Mouse (Mus musculus) midbrain, embryonic 12.5 days (tissue): ENCODE measurements at regions not wholly inside any gene's neighbourhood (a gene's known extent, or its start where the extent isn't known, plus 50 kb on each side); places are given as distances from the start of the nearest gene placed in this dataset.

ENCODE experiments used
- ATAC-seq: fragments of 200-750 bp; cut with Nextera tagmentation; 2 replicates; pipeline ENCODE4 v1.8.0; 2017; ENCODE audit warnings: low read depth, moderate TSS enrichment, moderate library complexity; ENCODE audit not compliant: low FRiP score
- H3K27ac ChIP-seq: fragments of 300-500 bp; sonication (generic); replicated peaks from 2 replicates; pipeline ENCODE4 v1.5.1; 2016; ENCODE audit warnings: mild to moderate bottlenecking
- H3K27me3 ChIP-seq: fragments of 300-500 bp; sonication (generic); 2 replicates; pipeline ENCODE4 v1.6.1; 2016; ENCODE audit warnings: mild to moderate bottlenecking
- H3K36me3 ChIP-seq: fragments of 300-500 bp; sonication (generic); 2 replicates; pipeline ENCODE4 v1.6.1; 2016
- H3K4me1 ChIP-seq: fragments of 300-500 bp; sonication (generic); 2 replicates; pipeline ENCODE4 v1.6.1; 2016
- H3K4me2 ChIP-seq: fragments of 300-500 bp; sonication (generic); replicated peaks from 2 replicates; pipeline ENCODE4 v1.6.1; 2016; ENCODE audit warnings: mild to moderate bottlenecking, moderate library complexity
- H3K4me3 ChIP-seq: fragments of 300-500 bp; sonication (generic); 2 replicates; pipeline ENCODE4 v1.5.1; 2016; ENCODE audit warnings: mild to moderate bottlenecking
- H3K9ac ChIP-seq: fragments of 300-500 bp; sonication (generic); replicated peaks from 2 replicates; pipeline ENCODE4 v1.6.1; 2016; ENCODE audit warnings: mild to moderate bottlenecking, moderate library complexity
- H3K9me3 ChIP-seq: fragments of 300-500 bp; sonication (generic); 2 replicates; pipeline ENCODE4 v1.6.1; 2016; ENCODE audit warnings: mild to moderate bottlenecking
- WGBS: fragments of 180-500 bp; shearing (Covaris S2); methylation state at CpG from one replicate; pipeline ENCODE4 v1.1.7; 2016; 5-methylcytosine and 5-hydroxymethylcytosine counted together

- Histone ChIP-seq H3K27me3 (no peaks in the 10 kb centered on the region), H3K4me3 (no peak overlapping the region), H3K36me3 (no peaks in the 10 kb centered on the region), H3K4me2 (no peak overlapping the region), H3K27ac (no peak overlapping the region), H3K9ac (no peak overlapping the region), H3K4me1 (no peaks in the 10 kb centered on the region), H3K9me3 (no peaks in the 10 kb centered on the region)
- 75% methylated on average over 2 of the region's 2 CpGs for WGBS
- no peak for ATAC-seq
These were observed 147.7 kb upstream of the Akirin2 start for GRCm38 (mm10) chr4:34403061-34403460.

- no peak for ATAC-seq
- no peaks in the 10 kb centered on the region for H3K4me1 ChIP-seq
- H3K27ac ChIP-seq, result no peak overlapping the region
- no peak overlapping the region for H3K4me3 ChIP-seq
- no peak overlapping the region for H3K9ac ChIP-seq
- H3K36me3 ChIP-seq, result no peaks in the 10 kb centered on the region
- WGBS, result 83% methylated on average over 3 of the region's 3 CpGs
- H3K4me2 ChIP-seq, result no peak overlapping the region
- no peaks in the 10 kb centered on the region for H3K9me3 ChIP-seq
- no peaks in the 10 kb centered on the region for H3K27me3 ChIP-seq
These were observed 143.6 kb upstream of the Akirin2 start for GRCm38 (mm10) chr4:34407181-34407580.

- no peak for ATAC-seq
- no peaks in the 10 kb centered on the region for H3K4me1 ChIP-seq
- H3K4me2 ChIP-seq, result no peak overlapping the region
- H3K9me3 ChIP-seq, result no peaks in the 10 kb centered on the region
- no peaks in the 10 kb centered on the region for H3K27me3 ChIP-seq
- H3K36me3 ChIP-seq, result no peaks in the 10 kb centered on the region
- no peak overlapping the region for H3K4me3 ChIP-seq
- no peak overlapping the region for H3K27ac ChIP-seq
- 85% methylated on average over 6 of the region's 6 CpGs for WGBS
- H3K9ac ChIP-seq, result no peak overlapping the region
These were observed 129.8 kb upstream of the Akirin2 start for GRCm38 (mm10) chr4:34420970-34421369.

- no peak overlapping the region for H3K4me2 ChIP-seq
- ATAC-seq, result no peak
- H3K27me3 ChIP-seq, result no peaks in the 10 kb centered on the region
- no peaks in the 10 kb centered on the region for H3K4me1 ChIP-seq
- no peak overlapping the region for H3K9ac ChIP-seq
- no peaks in the 10 kb centered on the region for H3K36me3 ChIP-seq
- WGBS, result 81% methylated on average over 2 of the region's 2 CpGs
- H3K4me3 ChIP-seq, result no peak overlapping the region
- H3K27ac ChIP-seq, result no peak overlapping the region
- H3K9me3 ChIP-seq, result no peaks in the 10 kb centered on the region
These were observed 126.5 kb upstream of the Akirin2 start for GRCm38 (mm10) chr4:34424131-34424646.

GRCm38 (mm10) chr4:34429003-34429402, 121.7 kb upstream of the Akirin2 start:
- WGBS, result 73% methylated on average over 4 of the region's 4 CpGs
- no peak overlapping the region for H3K4me2 ChIP-seq
- no peaks in the 10 kb centered on the region for H3K27me3 ChIP-seq
- no peak for ATAC-seq
- H3K36me3 ChIP-seq, result no peaks in the 10 kb centered on the region
- H3K27ac ChIP-seq, result no peak overlapping the region
- H3K4me1 ChIP-seq, result no peaks in the 10 kb centered on the region
- no peak overlapping the region for H3K4me3 ChIP-seq
- no peaks in the 10 kb centered on the region for H3K9me3 ChIP-seq
- H3K9ac ChIP-seq, result no peak overlapping the region

- WGBS, result 83% methylated on average over 22 of the region's 22 CpGs
- Histone ChIP-seq H3K4me2 (no peak overlapping the region), H3K9ac (no peak overlapping the region), H3K9me3 (no peaks in the 10 kb centered on the region), H3K27me3 (no peaks in the 10 kb centered on the region), H3K36me3 (no peaks in the 10 kb centered on the region), H3K4me3 (no peak overlapping the region), H3K4me1 (no peaks in the 10 kb centered on the region), H3K27ac (no peak overlapping the region)
- ATAC-seq, result no peak
These were observed 121.1 kb upstream of the Akirin2 start for GRCm38 (mm10) chr4:34429456-34430235.

GRCm38 (mm10) chr4:34437316-34437715, 113.4 kb upstream of the Akirin2 start:
- Histone ChIP-seq H3K4me3 (no peak overlapping the region), H3K36me3 (no peaks in the 10 kb centered on the region), H3K4me1 (no peaks in the 10 kb centered on the region), H3K27ac (no peak overlapping the region), H3K27me3 (no peaks in the 10 kb centered on the region), H3K9ac (no peak overlapping the region), H3K4me2 (no peak overlapping the region), H3K9me3 (no peaks in the 10 kb centered on the region)
- ATAC-seq, result no peak
- WGBS, result 84% methylated on average over 3 of the region's 3 CpGs

- no peak for ATAC-seq
- Histone ChIP-seq H3K4me3 (no peak overlapping the region), H3K36me3 (no peaks in the 10 kb centered on the region), H3K4me2 (no peak overlapping the region), H3K9me3 (no peaks in the 10 kb centered on the region), H3K27me3 (no peaks in the 10 kb centered on the region), H3K27ac (no peak overlapping the region), H3K9ac (no peak overlapping the region), H3K4me1 (no peaks in the 10 kb centered on the region)
- WGBS, result 83% methylated on average over 7 of the region's 7 CpGs
These were observed 101.2 kb upstream of the Akirin2 start for GRCm38 (mm10) chr4:34449582-34449981.

GRCm38 (mm10) chr4:34462591-34462990, 88.1 kb upstream of the Akirin2 start:
- Histone ChIP-seq H3K4me2 (no peak overlapping the region), H3K9me3 (no peaks in the 10 kb centered on the region), H3K27ac (no peak overlapping the region), H3K27me3 (no peaks in the 10 kb centered on the region), H3K4me1 (no peaks in the 10 kb centered on the region), H3K4me3 (no peak overlapping the region), H3K9ac (no peak overlapping the region), H3K36me3 (no peaks in the 10 kb centered on the region)
- WGBS, result 86% methylated on average over 4 of the region's 4 CpGs
- ATAC-seq, result no peak

- no peak overlapping the region for H3K4me2 ChIP-seq
- H3K4me3 ChIP-seq, result no peak overlapping the region
- 93% methylated on average over 2 of the region's 2 CpGs for WGBS
- H3K27me3 ChIP-seq, result no peaks in the 10 kb centered on the region
- H3K27ac ChIP-seq, result no peak overlapping the region
- ATAC-seq, result no peak
- H3K36me3 ChIP-seq, result no peaks in the 10 kb centered on the region
- no peak overlapping the region for H3K9ac ChIP-seq
- H3K9me3 ChIP-seq, result no peaks in the 10 kb centered on the region
- no peaks in the 10 kb centered on the region for H3K4me1 ChIP-seq
These were observed 84.9 kb upstream of the Akirin2 start for GRCm38 (mm10) chr4:34465845-34466244.

- no peaks in the 10 kb centered on the region for H3K9me3 ChIP-seq
- no peak overlapping the region for H3K9ac ChIP-seq
- H3K4me2 ChIP-seq, result no peak overlapping the region
- no peak overlapping the region for H3K4me3 ChIP-seq
- H3K4me1 ChIP-seq, result no peaks in the 10 kb centered on the region
- no peak for ATAC-seq
- 83% methylated on average over 3 of the region's 3 CpGs for WGBS
- no peak overlapping the region for H3K27ac ChIP-seq
- H3K27me3 ChIP-seq, result no peaks in the 10 kb centered on the region
- no peaks in the 10 kb centered on the region for H3K36me3 ChIP-seq
These were observed 84.4 kb upstream of the Akirin2 start for GRCm38 (mm10) chr4:34466309-34466708.

- Histone ChIP-seq H3K4me2 (no peak overlapping the region), H3K9me3 (no peaks in the 10 kb centered on the region), H3K36me3 (no peaks in the 10 kb centered on the region), H3K4me1 (no peaks in the 10 kb centered on the region), H3K4me3 (no peak overlapping the region), H3K27ac (no peak overlapping the region), H3K9ac (no peak overlapping the region), H3K27me3 (no peaks in the 10 kb centered on the region)
- WGBS, result 79% methylated on average over 9 of the region's 9 CpGs
- ATAC-seq, result no peak
These were observed 82.6 kb upstream of the Akirin2 start for GRCm38 (mm10) chr4:34468096-34468495.
